Mouse (Mus musculus) adrenal gland, postnatal 36 days (tissue): ENCODE measurements around the gene Frmd5. TPM values are rescaled to one million over a fixed set of nuclear protein-coding genes. Genes with fewer than 3 reads are reported as not detected.

Experiments
- total RNA-seq, 2 experiments: library from RNA; stranded (reverse); gene quantifications; 2 replicates each; pipeline ENCODE4 v1.2.3; 2021

The Frmd5 gene
- total RNA-seq, 2 experiments from 2014 or later = 103 to 188 TPM

Other genes starting within 250 kb of the Frmd5 start
- gene Casc4, start 59.9 kb upstream of the Frmd5 start, total RNA-seq = 10 to 100 TPM; 40.5 to 50.6 TPM
- gene Ctdspl2, start 148.9 kb upstream of the Frmd5 start, total RNA-seq = 10 to 100 TPM; 26.4 to 29.4 TPM
- gene Mageb3, start 149.0 kb upstream of the Frmd5 start, total RNA-seq = not detected
- 10 to 100 TPM; 20.6 to 22.3 TPM for gene Eif3j1, start 221.5 kb upstream of the Frmd5 start, total RNA-seq